Mouse (Mus musculus) cerebellum, adult 2 months (tissue): ENCODE results near the gene Ccdc175.

Experiments
- CTCF ChIP-seq: fragments of 200-500 bp; IDR thresholded peaks from 2 replicates; pipeline ENCODE4 v1.5.1; 2011; ENCODE audit warnings: low read depth, mild to moderate bottlenecking, control low read depth, low read length, moderate library complexity, borderline replicate concordance; ENCODE audit not compliant: insufficient read depth
- POLR2A ChIP-seq: fragments of 200-500 bp; IDR thresholded peaks from 2 replicates; pipeline ENCODE4 v1.6.1; 2011; ENCODE audit warnings: low read length, control low read depth, borderline replicate concordance; ENCODE audit not compliant: insufficient read depth

GRCm38 (mm10) chr12:72057780-72058179 lies 127.0 kb downstream of the Ccdc175 start:
- TF ChIP-seq CTCF (no peak), POLR2A (no peak)
